Mouse (Mus musculus) heart, embryonic 10.5 days (tissue): ENCODE data around the gene Itgb1bp1. TPM values are rescaled to one million over a fixed set of nuclear protein-coding genes. Genes with fewer than 3 reads are reported as not detected.
A peak's percentile ranks its signal among the peaks of the same experiment; 100 is the strongest.

ENCODE experiments used
- DNase-seq: peaks from one replicate; pipeline ENCODE4 v3.0.0-alpha.2; 2017; ENCODE audit warnings: low spot score
- H3K27ac ChIP-seq: fragments of 300-500 bp; sonication (generic); 2 replicates; pipeline ENCODE4 v1.5.1; 2016; ENCODE audit warnings: mild to moderate bottlenecking
- H3K27me3 ChIP-seq: fragments of 300-500 bp; sonication (generic); 2 replicates; pipeline ENCODE4 v1.6.1; 2016; ENCODE audit warnings: mild to moderate bottlenecking; ENCODE audit not compliant: poor library complexity, insufficient read depth, severe bottlenecking
- H3K36me3 ChIP-seq: fragments of 300-500 bp; sonication (generic); 2 replicates; pipeline ENCODE4 v1.6.1; 2016; ENCODE audit warnings: mild to moderate bottlenecking, moderate library complexity
- H3K4me1 ChIP-seq: fragments of 300-500 bp; sonication (generic); 2 replicates; pipeline ENCODE4 v1.6.1; 2016; ENCODE audit warnings: mild to moderate bottlenecking
- H3K4me3 ChIP-seq: fragments of 300-500 bp; sonication (generic); 2 replicates; pipeline ENCODE4 v1.5.1; 2016; ENCODE audit warnings: mild to moderate bottlenecking, moderate library complexity
- H3K9me3 ChIP-seq: fragments of 300-500 bp; sonication (generic); 2 replicates; pipeline ENCODE4 v1.6.1; 2016; ENCODE audit warnings: mild to moderate bottlenecking, moderate library complexity
- WGBS: fragments of 180-500 bp; shearing (Covaris S2); methylation state at CpG from one replicate; pipeline ENCODE4 v1.1.7; 2016; 5-methylcytosine and 5-hydroxymethylcytosine counted together
- polyA plus RNA-seq: library from polyadenylated mRNA; unstranded; fragments of >200 nt; fragmentation: Nextera tagmentation; extraction: Ambion mirVana; gene quantifications from 2 replicates; pipeline ENCODE4 v1.2.1, GENCODE M21; 2016

Itgb1bp1 gene
- polyA plus RNA-seq, 1 experiment from 2014 or later = 40.8 TPM

GRCm38 (mm10) chr12:21288716-21289395 is 2.8 kb upstream of the Itgb1bp1 start:
- Histone ChIP-seq H3K27me3 (no peaks in the 10 kb centered on the region), H3K36me3 (peaks cover 39% of the 10 kb centered on the region), H3K27ac (no peak overlapping the region), H3K9me3 (no peaks in the 10 kb centered on the region), H3K4me1 (peaks cover 8% of the 10 kb centered on the region; the same call in 1 of the 2 replicates), H3K4me3 (no peak overlapping the region)
- 85% methylated on average over 3 of the region's 3 CpGs for WGBS
- DNase-seq = no peak

DNA sequence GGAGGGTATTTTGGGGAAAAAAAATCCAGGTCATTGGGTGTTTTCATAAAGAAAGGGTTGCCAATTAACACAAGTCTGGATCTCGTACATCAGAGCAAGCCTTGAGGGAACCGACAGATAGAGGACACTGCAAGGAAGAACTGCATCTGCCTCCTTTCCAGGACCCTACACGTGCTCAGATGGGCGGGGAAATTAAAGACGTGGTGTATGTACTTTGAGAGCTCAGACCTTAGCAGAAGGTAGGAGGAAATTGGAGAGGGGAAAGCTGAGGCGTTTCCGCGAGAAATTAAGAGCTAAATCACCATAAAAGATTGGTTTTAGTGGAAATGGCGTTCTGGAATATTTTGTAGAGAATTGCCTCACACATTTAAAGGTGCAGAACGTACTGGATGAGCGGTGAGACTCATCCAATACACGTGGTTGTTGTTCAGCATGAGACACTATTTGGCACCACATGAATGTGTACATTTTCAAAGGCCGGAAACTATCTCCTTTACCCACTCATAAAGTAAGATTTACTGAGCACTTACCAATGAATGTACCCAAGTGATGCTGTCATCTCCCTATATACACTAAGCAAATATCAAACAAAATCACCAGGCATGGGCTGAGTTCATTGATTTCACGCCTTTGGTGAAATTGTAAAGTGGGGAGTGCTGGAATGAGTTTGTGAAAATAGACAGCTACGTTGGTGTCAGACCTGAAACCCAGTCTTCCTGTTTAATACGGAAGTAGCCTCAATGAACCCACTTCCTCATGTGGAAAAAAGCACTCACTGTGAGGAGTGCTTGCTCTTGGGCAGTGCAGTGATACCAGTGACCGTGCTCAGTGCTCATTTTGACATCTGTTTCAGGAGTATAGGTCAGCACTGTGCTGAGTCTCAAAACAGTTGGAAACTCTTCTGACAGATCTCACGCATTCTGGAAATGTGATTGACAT is 897 bp upstream of the Itgb1bp1 start:
- no peak for DNase-seq
- Histone ChIP-seq H3K4me1 (peaks cover 8% of the 10 kb centered on the region; the same call in 1 of the 2 replicates), H3K36me3 (peaks cover 20% of the 10 kb centered on the region), H3K27ac (peak overlapping the region; percentile 92), H3K4me3 (peak overlapping the region; percentile 82), H3K9me3 (no peaks in the 10 kb centered on the region), H3K27me3 (no peaks in the 10 kb centered on the region)
- WGBS = 35% methylated on average over 18 of the region's 18 CpGs

DNA sequence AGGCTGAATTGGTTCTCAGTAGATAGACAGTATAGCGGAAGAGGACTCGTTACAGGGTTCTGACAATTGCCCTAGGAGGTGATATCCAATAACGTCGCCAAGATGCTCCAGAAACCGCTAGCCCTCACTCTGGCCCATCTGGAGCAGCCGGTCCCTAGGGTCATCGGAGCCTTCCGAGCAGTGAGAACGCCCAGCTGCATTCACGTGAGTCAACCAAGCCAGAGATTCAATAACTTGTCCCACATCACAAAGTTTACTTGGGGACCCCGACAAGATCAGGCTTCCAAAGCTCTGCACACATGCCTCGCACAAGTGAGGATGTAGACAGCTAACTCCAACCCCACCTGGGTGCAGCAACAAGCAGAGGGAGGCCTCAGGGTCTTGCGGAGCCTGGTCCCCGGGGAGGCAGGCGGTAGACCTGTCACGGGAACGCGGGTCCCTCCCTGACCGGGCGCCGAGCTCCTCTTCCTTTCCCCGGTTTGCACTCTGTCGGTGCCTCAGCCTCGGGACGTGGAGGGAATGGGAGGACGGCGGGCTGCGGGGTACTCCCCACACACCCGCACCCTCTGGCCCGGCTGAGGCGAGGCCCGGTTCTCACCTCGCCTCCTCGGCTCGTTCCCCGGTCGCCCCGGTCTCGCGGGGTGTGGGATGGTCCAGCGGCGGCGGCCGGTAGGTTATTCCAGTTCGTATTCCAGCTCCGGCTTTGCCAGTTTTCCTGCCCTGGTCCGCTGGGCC is 409 bp downstream of the Itgb1bp1 start:
- Histone ChIP-seq H3K9me3 (no peaks in the 10 kb centered on the region), H3K4me3 (peak overlapping the region; percentile 82), H3K27me3 (no peaks in the 10 kb centered on the region), H3K36me3 (peaks cover 9% of the 10 kb centered on the region), H3K4me1 (peaks cover 8% of the 10 kb centered on the region; the same call in 1 of the 2 replicates), H3K27ac (peak overlapping the region; percentile 92)
- DNase-seq = no peak
- WGBS = 1% methylated on average over 47 of the region's 47 CpGs

DNA sequence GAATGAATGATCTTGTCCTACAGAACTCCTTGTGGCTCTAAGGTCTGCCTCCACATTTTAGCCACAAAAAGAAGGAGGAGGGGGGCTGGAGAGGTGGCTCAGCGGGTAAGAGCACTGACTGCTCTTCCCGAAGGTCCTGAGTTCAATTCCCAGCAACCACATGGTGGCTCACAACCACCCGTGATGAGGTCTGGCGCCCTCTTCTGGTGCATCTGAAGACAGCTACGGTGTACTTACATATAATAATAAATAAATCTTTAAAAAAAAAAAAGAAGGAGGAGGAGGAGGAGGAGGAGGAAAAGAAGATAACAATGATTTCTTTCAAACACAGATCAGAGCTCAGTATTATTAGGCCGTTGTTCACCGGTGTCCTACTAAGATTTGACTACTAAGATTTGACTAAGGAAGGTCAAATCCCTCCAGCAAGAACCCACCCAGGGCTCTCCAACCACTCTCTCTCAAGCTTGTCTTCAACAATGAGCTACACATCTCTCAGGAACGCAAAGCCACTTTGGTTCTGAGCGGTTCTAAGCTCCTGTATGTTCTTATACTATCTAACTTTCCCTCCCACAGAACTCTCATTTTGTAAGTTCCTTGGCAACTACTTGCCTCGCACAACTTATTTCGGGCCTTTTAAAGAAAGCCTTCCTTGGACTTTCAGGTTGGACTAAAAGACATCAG is 1.2 kb downstream of the Itgb1bp1 start, which contains the start of gene Cpsf3:
Cpsf3 (plus strand) TSS at position 631 of the 681 bp plus-strand sequence.
- Histone ChIP-seq H3K4me1 (peaks cover 8% of the 10 kb centered on the region; the same call in 1 of the 2 replicates), H3K4me3 (peak within 1 kb of the TSS; percentile 82), H3K27me3 (no peaks in the 10 kb centered on the region), H3K9me3 (no peaks in the 10 kb centered on the region), H3K36me3 (0 out of 2 replicates have a peak, but pooled peaks cover 3% of the 10 kb centered on the region), H3K27ac (peak within 1 kb of the TSS; percentile 92)
- 46% methylated on average over 11 of the region's 11 CpGs for WGBS
- no peak for DNase-seq

DNA sequence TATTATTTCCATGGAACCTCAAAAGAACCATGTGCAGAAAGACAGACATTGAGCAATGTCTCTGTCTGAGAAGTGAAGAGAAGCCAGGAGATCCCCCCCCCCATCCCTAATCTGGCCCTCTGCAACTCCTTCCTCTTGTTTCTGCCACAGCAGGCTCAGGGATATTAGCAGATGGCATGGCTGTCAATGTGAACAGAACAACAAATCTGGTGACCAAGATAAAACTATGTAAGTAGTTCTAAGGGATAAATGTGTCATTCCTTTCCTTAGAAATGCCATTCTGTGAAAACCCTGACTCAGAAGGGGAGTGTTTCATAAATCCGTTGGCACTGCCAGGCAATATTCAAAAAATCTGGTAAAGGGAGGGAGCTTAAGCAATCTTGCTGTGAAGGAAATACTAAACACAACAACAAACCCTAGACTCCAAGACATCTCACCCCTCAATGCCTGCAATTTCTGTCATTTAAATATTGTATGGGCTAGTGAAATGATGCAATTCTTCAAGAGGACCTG is 8.7 kb downstream of the Itgb1bp1 start:
- Histone ChIP-seq H3K9me3 (no peaks in the 10 kb centered on the region), H3K27ac (no peak overlapping the region), H3K27me3 (no peaks in the 10 kb centered on the region), H3K36me3 (peaks cover 19% of the 10 kb centered on the region; the same call in 1 of the 2 replicates), H3K4me1 (no peaks in the 10 kb centered on the region), H3K4me3 (no peak overlapping the region)
- WGBS = 78% methylated on average over 1 of the region's 1 CpGs
- DNase-seq = no peak

- no peak for DNase-seq
- 72% methylated on average over 7 of the region's 7 CpGs for WGBS
- Histone ChIP-seq H3K4me1 (no peaks in the 10 kb centered on the region), H3K27ac (no peak overlapping the region), H3K36me3 (peaks cover 46% of the 10 kb centered on the region), H3K9me3 (no peaks in the 10 kb centered on the region), H3K27me3 (no peaks in the 10 kb centered on the region), H3K4me3 (no peak overlapping the region)
Observed at GRCm38 (mm10) chr12:21274446-21274845, 11.6 kb downstream of the Itgb1bp1 start.

DNA sequence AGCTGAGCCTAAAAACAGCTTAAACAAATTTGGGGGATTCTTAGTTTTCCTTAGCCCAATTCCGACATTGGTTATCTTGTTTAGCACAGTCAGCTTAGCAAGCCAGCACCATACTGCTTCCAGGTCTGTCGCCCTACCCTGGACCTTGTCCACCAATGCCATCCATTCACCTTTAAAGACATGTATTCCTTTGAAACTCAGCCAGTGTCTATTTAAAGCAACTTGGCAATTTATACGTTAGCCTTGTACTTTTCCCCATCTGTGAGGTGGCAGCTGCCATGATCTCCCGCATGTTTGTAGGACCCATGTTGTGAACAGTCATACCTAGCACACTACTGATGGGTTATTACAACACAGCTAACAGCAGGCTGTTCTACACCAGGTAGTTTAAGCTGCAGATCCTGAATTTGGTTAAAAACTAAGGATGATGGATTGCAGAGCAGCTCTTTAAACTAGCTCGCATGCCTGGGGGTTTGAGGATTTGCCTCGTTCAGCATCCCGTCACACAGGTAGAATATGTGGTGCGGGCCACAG is 17.9 kb downstream of the Itgb1bp1 start:
- H3K27ac ChIP-seq = no peak overlapping the region
- no peak overlapping the region for H3K4me3 ChIP-seq
- H3K27me3 ChIP-seq = no peaks in the 10 kb centered on the region
- DNase-seq = no peak
- 90% methylated on average over 8 of the region's 8 CpGs for WGBS
- H3K9me3 ChIP-seq = no peaks in the 10 kb centered on the region
- H3K36me3 ChIP-seq = peaks cover 79% of the 10 kb centered on the region
- peaks cover 6% of the 10 kb centered on the region; the same call in 1 of the 2 replicates for H3K4me1 ChIP-seq

DNA sequence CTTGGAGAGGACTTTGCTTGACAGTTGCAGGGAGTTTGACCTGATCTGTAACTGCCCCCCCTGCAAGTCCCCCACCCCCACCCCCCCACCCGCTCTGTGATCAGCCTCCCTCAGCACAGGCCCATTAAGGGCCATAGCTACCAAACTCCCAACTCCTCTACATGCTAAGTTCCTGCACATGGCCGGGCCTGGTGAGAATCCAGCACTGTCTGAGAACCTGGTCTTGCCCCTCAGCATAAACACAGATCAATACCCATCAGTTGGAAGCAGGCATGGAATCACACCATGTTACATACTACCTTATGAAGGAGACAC is 19.3 kb downstream of the Itgb1bp1 start:
- Histone ChIP-seq H3K27ac (no peak overlapping the region), H3K4me1 (peaks cover 6% of the 10 kb centered on the region; the same call in 1 of the 2 replicates), H3K36me3 (peaks cover 78% of the 10 kb centered on the region), H3K27me3 (no peaks in the 10 kb centered on the region), H3K4me3 (no peak overlapping the region), H3K9me3 (no peaks in the 10 kb centered on the region)
- WGBS = 77% methylated on average over 2 of the region's 2 CpGs
- no peak for DNase-seq

- peak; percentile 80 for DNase-seq
- H3K27me3 ChIP-seq = no peaks in the 10 kb centered on the region
- no peaks in the 10 kb centered on the region for H3K9me3 ChIP-seq
- no peak overlapping the region for H3K4me3 ChIP-seq
- H3K4me1 ChIP-seq = peaks cover 6% of the 10 kb centered on the region; the same call in 1 of the 2 replicates
- H3K36me3 ChIP-seq = peaks cover 72% of the 10 kb centered on the region
- WGBS = 74% methylated on average over 14 of the region's 14 CpGs
- H3K27ac ChIP-seq = no peak overlapping the region
Observed at GRCm38 (mm10) chr12:21265946-21266783, 19.9 kb downstream of the Itgb1bp1 start.

GRCm38 (mm10) chr12:21265501-21265900 is 20.6 kb downstream of the Itgb1bp1 start:
- peaks cover 70% of the 10 kb centered on the region for H3K36me3 ChIP-seq

GRCm38 (mm10) chr12:21264970-21265369 is 21.1 kb downstream of the Itgb1bp1 start:
- Histone ChIP-seq H3K9me3 (no peaks in the 10 kb centered on the region), H3K27ac (peak overlapping the region; percentile 59; the same call in 1 of the 2 replicates), H3K36me3 (peaks cover 70% of the 10 kb centered on the region), H3K4me3 (no peak overlapping the region), H3K27me3 (no peaks in the 10 kb centered on the region), H3K4me1 (peaks cover 6% of the 10 kb centered on the region; the same call in 1 of the 2 replicates)
- WGBS = 89% methylated on average over 3 of the region's 3 CpGs
- DNase-seq = no peak

More at GRCm38 (mm10) chr12:21265501-21265900, 20.6 kb downstream of the Itgb1bp1 start:
- H3K9me3 ChIP-seq = no peaks in the 10 kb centered on the region
- H3K4me3 ChIP-seq = no peak overlapping the region
- 85% methylated on average over 4 of the region's 4 CpGs for whole genome bisulfite sequencing
- no peak for DNase-seq
- H3K27me3 ChIP-seq = no peaks in the 10 kb centered on the region
- H3K4me1 ChIP-seq = peaks cover 6% of the 10 kb centered on the region; the same call in 1 of the 2 replicates
- no peak overlapping the region for H3K27ac ChIP-seq
